Mouse (Mus musculus) c-Kit-negative CD71-positive TER-119-positive erythroid progenitor cells, embryonic 14.5 days (primary cell): ENCODE data around the gene Cwh43.
"Not testable (repeated sequence)": the region's sequence is repeated elsewhere in the genome, so short reads cannot be mapped to it uniquely, and the experiment has no call there.

Source experiments
- DNase-seq: peaks from one replicate; pipeline ENCODE4 v3.0.0-alpha.2; 2013; ENCODE audit warnings: low read depth, low spot score

The Cwh43 gene

GRCm38 (mm10) chr5:73480700-73481099, 74.8 kb downstream of the Cwh43 start, which contains the start of gene Dcun1d4:
Gene Dcun1d4 (plus strand): TSS chr5:73481000.
- DNase-seq: no peak

GRCm38 (mm10) chr5:73481401-73481800, 75.5 kb downstream of the Cwh43 start:
- no peak for DNase-seq

- DNase-seq: not testable (repeated sequence)
Measured at GRCm38 (mm10) chr5:73482381-73482780, 76.5 kb downstream of the Cwh43 start.

GRCm38 (mm10) chr5:73484016-73484615, 78.2 kb downstream of the Cwh43 start:
- DNase-seq: no peak

GRCm38 (mm10) chr5:73486451-73486850, 80.6 kb downstream of the Cwh43 start:
- no peak for DNase-seq

GRCm38 (mm10) chr5:73489915-73490314, 84.0 kb downstream of the Cwh43 start:
- no peak for DNase-seq

GRCm38 (mm10) chr5:73490596-73491073, 84.8 kb downstream of the Cwh43 start:
- DNase-seq: peak; percentile 94

- DNase-seq: no peak
Measured at GRCm38 (mm10) chr5:73491074-73491836, 85.4 kb downstream of the Cwh43 start.

GRCm38 (mm10) chr5:73491837-73492720, 86.2 kb downstream of the Cwh43 start:
- peak; percentile 33 for DNase-seq

GRCm38 (mm10) chr5:73497401-73497800, 91.5 kb downstream of the Cwh43 start:
- no peak for DNase-seq

- no peak for DNase-seq
Measured at GRCm38 (mm10) chr5:73498559-73498958, 92.7 kb downstream of the Cwh43 start.

- DNase-seq: no peak
Measured at GRCm38 (mm10) chr5:73500867-73501440, 95.1 kb downstream of the Cwh43 start.

GRCm38 (mm10) chr5:73502422-73502821, 96.5 kb downstream of the Cwh43 start:
- DNase-seq: no peak
